In genomic region chr9:9420326-9420725, GRCm38 (mm10) we compare ENCODE assay signal across 26 mouse cellular contexts.
DNase-seq lines count a peak whose midpoint lies in the region; ATAC-seq and TF ChIP-seq lines count a peak whose summit lies in the region.
"Had no signal": no experiment of that assay in that cellular context is flagged by ENCODE, and none has a peak within 500 bp of the region (broad histone marks: within the 10 kb centered on the region; RNA-seq: fewer than 3 reads in every experiment).

No protein-coding gene starts in this region.

- peak; percentile 70; the same call in 1 of the 2 replicates for TF ChIP-seq EP300 in heart, postnatal 0 days (IDR thresholded peaks at IDR 0.05; ENCODE audit: low read depth)

- WGBS in heart, embryonic 10.5 days = 68% methylated on average over 2 of the region's 2 CpGs
- WGBS in heart, embryonic 14.5 days = 44% methylated on average over 2 of the region's 2 CpGs
- whole genome bisulfite sequencing in heart, postnatal 0 days = 39% methylated on average over 2 of the region's 2 CpGs

- intact Hi-C loops in heart, postnatal 25 days (cut with DNase I) = no loop called here

- no peak for TF ChIP-seq CTCF in heart, postnatal 0 days (IDR thresholded peaks at IDR 0.05; ENCODE audit: low read depth)

- no peak overlapping the region for H3K9ac ChIP-seq in heart, embryonic 14.5 days (ENCODE audit: low read length)
- H3K9ac ChIP-seq in heart, postnatal 0 days (replicated peaks; ENCODE audit: low read depth, low read length) = no peak overlapping the region
- H3K9ac ChIP-seq: embryonic facial prominence, embryonic 13.5 days; forebrain, embryonic 12.5 days; forebrain, embryonic 15.5 days; hindbrain, embryonic 14.5 days had no signal

- H3K9me3 ChIP-seq in heart, embryonic 10.5 days = no peaks in the 10 kb centered on the region
- H3K9me3 ChIP-seq in heart, embryonic 14.5 days (ENCODE audit: control insufficient read depth, low read length) = peaks cover 5% of the 10 kb centered on the region
- H3K9me3 ChIP-seq in heart, postnatal 0 days (replicated peaks; ENCODE audit: control insufficient read depth, low read length) = no peaks in the 10 kb centered on the region
- H3K9me3 ChIP-seq: embryonic facial prominence, embryonic 10.5 days; embryonic facial prominence, embryonic 13.5 days; forebrain, embryonic 12.5 days; forebrain, embryonic 15.5 days had no signal

- DNase-seq in heart, adult 18-20 months = peak; percentile 14 to 24
- DNase-seq in heart, embryonic 10.5 days (ENCODE audit: low spot score) = no peak
- DNase-seq in heart, adult 9 months (ENCODE audit: low spot score in 2 of 2) = peak; percentile 5 to 6
- DNase-seq in heart, postnatal 25 days (ENCODE audit: low spot score) = no peak
- peak; percentile 55 for DNase-seq in heart, postnatal 0 days (ENCODE audit: low spot score)
- DNase-seq in adrenal gland, postnatal 4 days (ENCODE audit: low spot score in 2 of 2) = no peak
- DNase-seq: adrenal gland, adult 8-10 months; adrenal gland, postnatal 36 days; cerebellum, adult 11 months; cerebellum, adult 8-10 months; cerebellum, postnatal 10 days; cerebellum, postnatal 36 days; embryo, embryonic 11 days; gastrocnemius, postnatal 25 days; kidney, adult 2 months had no signal

- H3K36me3 ChIP-seq in heart, embryonic 10.5 days = no peaks in the 10 kb centered on the region
- H3K36me3 ChIP-seq in heart, embryonic 14.5 days (ENCODE audit: control insufficient read depth, insufficient read depth, low read length) = no peaks in the 10 kb centered on the region
- H3K36me3 ChIP-seq in heart, postnatal 0 days (replicated peaks; ENCODE audit: control insufficient read depth, insufficient read depth, low read length) = no peaks in the 10 kb centered on the region
- H3K36me3 ChIP-seq: embryonic facial prominence, embryonic 10.5 days; embryonic facial prominence, embryonic 13.5 days; forebrain, embryonic 12.5 days; forebrain, embryonic 15.5 days had no signal

- H3K27me3 ChIP-seq in heart, embryonic 10.5 days (ENCODE audit: insufficient read depth, poor library complexity, severe bottlenecking) = no peaks in the 10 kb centered on the region
- no peaks in the 10 kb centered on the region for H3K27me3 ChIP-seq in heart, embryonic 14.5 days (ENCODE audit: control insufficient read depth, insufficient read depth, low read length)
- no peaks in the 10 kb centered on the region for H3K27me3 ChIP-seq in heart, postnatal 0 days (ENCODE audit: control insufficient read depth, insufficient read depth, low read length)
- H3K27me3 ChIP-seq: embryonic facial prominence, embryonic 13.5 days; forebrain, embryonic 12.5 days; forebrain, embryonic 15.5 days had no signal

- ATAC-seq in heart, embryonic 14.5 days (ENCODE audit: insufficient number of reproducible peaks, insufficient read depth, low FRiP score, low read depth) = no peak; the same call in 1 of the 2 replicates
- ATAC-seq in heart, postnatal 0 days (ENCODE audit: insufficient read depth, low read depth) = peak; percentile 60; the same call in 1 of the 2 replicates
- ATAC-seq: activated CD4-positive, CD25-positive, alpha-beta regulatory T cell, adult 4 months; forebrain, embryonic 15.5 days; hindbrain, postnatal 0 days; inflammation-experienced regulatory T-cells, adult 6 months; intestine, embryonic 16.5 days had no signal

- no peak overlapping the region for H3K4me3 ChIP-seq in heart, embryonic 10.5 days
- no peak overlapping the region for H3K4me3 ChIP-seq in heart, embryonic 14.5 days (ENCODE audit: control insufficient read depth in 1 of 2, insufficient read depth in 1 of 2, low read depth in 1 of 2, low read length in 2 of 2)
- H3K4me3 ChIP-seq in heart, postnatal 0 days (ENCODE audit: low read depth, low read length) = no peak overlapping the region
- H3K4me3 ChIP-seq: embryonic facial prominence, embryonic 10.5 days; embryonic facial prominence, embryonic 13.5 days; erythroblast, embryonic 14.5 days; forebrain, embryonic 12.5 days; forebrain, embryonic 15.5 days had no signal

- H3K4me2 ChIP-seq in heart, embryonic 14.5 days (ENCODE audit: low read length) = no peak overlapping the region
- no peak overlapping the region for H3K4me2 ChIP-seq in heart, postnatal 0 days (ENCODE audit: low read depth, low read length)
- H3K4me2 ChIP-seq: embryonic facial prominence, embryonic 13.5 days; forebrain, embryonic 12.5 days; forebrain, embryonic 15.5 days; hindbrain, embryonic 14.5 days had no signal

- no peak overlapping the region for H3K27ac ChIP-seq in heart, embryonic 10.5 days
- peak overlapping the region; percentile 24 to 49; a peak in 3 of 4 replicates for H3K27ac ChIP-seq in heart, embryonic 14.5 days (replicated peaks in 1 of 2; ENCODE audit: control insufficient read depth in 1 of 2, insufficient read depth in 1 of 2, low read depth in 2 of 2, low read length in 2 of 2)
- peak overlapping the region; percentile 55; the same call in 1 of the 2 replicates for H3K27ac ChIP-seq in heart, postnatal 0 days (ENCODE audit: low read depth)
- H3K27ac ChIP-seq: embryonic facial prominence, embryonic 10.5 days; embryonic facial prominence, embryonic 13.5 days; forebrain, embryonic 12.5 days; forebrain, embryonic 15.5 days; hindbrain, embryonic 14.5 days; hindbrain, postnatal 0 days had no signal

- no peaks in the 10 kb centered on the region for H3K4me1 ChIP-seq in heart, embryonic 10.5 days
- no peaks in the 10 kb centered on the region for H3K4me1 ChIP-seq in heart, embryonic 14.5 days (ENCODE audit: control insufficient read depth in 2 of 2, insufficient read depth in 2 of 2, low read length in 2 of 2)
- no peaks in the 10 kb centered on the region for H3K4me1 ChIP-seq in heart, postnatal 0 days (ENCODE audit: control insufficient read depth, insufficient read depth)
- H3K4me1 ChIP-seq: embryonic facial prominence, embryonic 10.5 days; embryonic facial prominence, embryonic 13.5 days; forebrain, embryonic 12.5 days; forebrain, embryonic 15.5 days had no signal

Comparison
In these comparisons a context has a peak if more than half of its experiments do, and no peak if none do; other contexts are left out.
1. DNase-seq: peak in heart, adult 18-20 months (2 of 2), heart, adult 9 months (2 of 2) and heart, postnatal 0 days (single experiment); none in heart, embryonic 10.5 days (single experiment), heart, postnatal 25 days (single experiment) and adrenal gland, postnatal 4 days (0 of 2).